Mouse (Mus musculus): ENCODE results near the gene Gm6904.
"Not testable (repeated sequence)": the region's sequence is repeated elsewhere in the genome, so short reads cannot be mapped to it uniquely, and the experiment has no call there.

Gene Gm6904

GRCm38 (mm10) chr14:59260056-59260455 lies at the start of gene Gm6904:
Gene Gm6904 (minus strand): TSS chr14:59260216.
- TF ChIP-seq GATA4 (IDR thresholded peaks at IDR 0.05; ENCODE audit: insufficient replicate concordance, low read length) = no peak

GRCm38 (mm10) chr14:59297391-59297790 lies 37.4 kb upstream of the Gm6904 start, which contains the start of gene Phf11a:
Gene Phf11a (minus strand): TSS chr14:59297522.
- not testable (repeated sequence) for TF ChIP-seq GATA4 (IDR thresholded peaks at IDR 0.05; ENCODE audit: insufficient replicate concordance, low read length)

- TF ChIP-seq GATA4 (IDR thresholded peaks at IDR 0.05; ENCODE audit: insufficient replicate concordance, low read length) = no peak
These were observed 26.4 kb downstream of the Gm6904 start for GRCm38 (mm10) chr14:59233635-59234034.

GRCm38 (mm10) chr14:59232003-59232402 lies 28.0 kb downstream of the Gm6904 start:
- peak; percentile 81; the same call in 1 of the 2 replicates for TF ChIP-seq GATA4 (IDR thresholded peaks at IDR 0.05; ENCODE audit: insufficient replicate concordance, low read length)

- no peak for TF ChIP-seq GATA4 (IDR thresholded peaks at IDR 0.05; ENCODE audit: insufficient replicate concordance, low read length)
These were observed 29.6 kb downstream of the Gm6904 start for GRCm38 (mm10) chr14:59230331-59230966.

- TF ChIP-seq GATA4 (IDR thresholded peaks at IDR 0.05; ENCODE audit: insufficient replicate concordance, low read length) = no peak
These were observed 30.2 kb downstream of the Gm6904 start for GRCm38 (mm10) chr14:59229822-59230221.

GRCm38 (mm10) chr14:59226240-59226639 lies 33.8 kb downstream of the Gm6904 start:
- no peak for TF ChIP-seq GATA4 (IDR thresholded peaks at IDR 0.05; ENCODE audit: insufficient replicate concordance, low read length)

GRCm38 (mm10) chr14:59219241-59219640 lies 40.8 kb downstream of the Gm6904 start:
- no peak for TF ChIP-seq GATA4 (IDR thresholded peaks at IDR 0.05; ENCODE audit: insufficient replicate concordance, low read length)

- no peak for TF ChIP-seq GATA4 (IDR thresholded peaks at IDR 0.05; ENCODE audit: insufficient replicate concordance, low read length)
These were observed 50.2 kb downstream of the Gm6904 start for GRCm38 (mm10) chr14:59209816-59210215.

- no peak for TF ChIP-seq GATA4 (IDR thresholded peaks at IDR 0.05; ENCODE audit: insufficient replicate concordance, low read length)
These were observed 51.0 kb downstream of the Gm6904 start for GRCm38 (mm10) chr14:59209003-59209402.

- no peak for TF ChIP-seq GATA4 (IDR thresholded peaks at IDR 0.05; ENCODE audit: insufficient replicate concordance, low read length)
These were observed 53.9 kb downstream of the Gm6904 start for GRCm38 (mm10) chr14:59205976-59206583.

GRCm38 (mm10) chr14:59205461-59205860 lies 54.6 kb downstream of the Gm6904 start:
- TF ChIP-seq GATA4 (IDR thresholded peaks at IDR 0.05; ENCODE audit: insufficient replicate concordance, low read length) = no peak

GRCm38 (mm10) chr14:59201604-59202215 lies 58.3 kb downstream of the Gm6904 start:
- no peak for TF ChIP-seq GATA4 (IDR thresholded peaks at IDR 0.05; ENCODE audit: insufficient replicate concordance, low read length)

- peak; percentile 75 for TF ChIP-seq GATA4 (IDR thresholded peaks at IDR 0.05; ENCODE audit: insufficient replicate concordance, low read length)
These were observed 59.1 kb downstream of the Gm6904 start, which contains the start of gene Rcbtb1 for GRCm38 (mm10) chr14:59200711-59201603. Gene Rcbtb1 (plus strand): TSS chr14:59201209.
